Mouse (Mus musculus): ENCODE measurements around the gene Cenpu. TPM values are rescaled to one million over a fixed set of nuclear protein-coding genes. Genes with fewer than 3 reads are reported as not detected.
A peak's percentile ranks its signal among the peaks of the same experiment; 100 is the strongest.

Cenpu gene
- 12.3 and 14.1 TPM in 2 replicates for polyA plus RNA-seq (2015; fragmentation: Nextera tagmentation; extraction: Ambion mirVana)

GRCm38 (mm10) chr8:46551615-46552440, at the start of gene Cenpu:
Cenpu (plus strand) TSS chr8:46552028.
- Histone ChIP-seq H3K9me3 (replicated peaks; ENCODE audit: control insufficient read depth, low read length) (no peaks in the 10 kb centered on the region), H3K4me3 (ENCODE audit: low read depth, low read length) (peak within 1 kb of the TSS; percentile 89), H3K36me3 (ENCODE audit: control insufficient read depth, insufficient read depth) (peaks cover 5% of the 10 kb centered on the region), H3K9ac (ENCODE audit: low read depth, low read length) (peak within 1 kb of the TSS; percentile 75), H3K4me1 (ENCODE audit: control insufficient read depth, low read depth, low read length) (peaks cover 32% of the 10 kb centered on the region), H3K27me3 (ENCODE audit: control insufficient read depth, insufficient read depth, low read depth, low read length) (no peaks in the 10 kb centered on the region), H3K4me2 (ENCODE audit: low read depth, low read length) (peak within 1 kb of the TSS; percentile 86), H3K27ac (ENCODE audit: low read length) (peak within 1 kb of the TSS; percentile 98)
- peak; percentile 90 for ATAC-seq (ENCODE audit: low read depth)
- WGBS (ENCODE audit: insufficient replicate concordance), result under 1% methylated on average over 50 of the region's 50 CpGs

- Histone ChIP-seq H3K4me3 (ENCODE audit: low read depth, low read length) (no peak overlapping the region), H3K4me1 (ENCODE audit: control insufficient read depth, low read depth, low read length) (peaks cover 36% of the 10 kb centered on the region), H3K36me3 (ENCODE audit: control insufficient read depth, insufficient read depth) (peaks cover 18% of the 10 kb centered on the region), H3K4me2 (ENCODE audit: low read depth, low read length) (no peak overlapping the region; the same call in 1 of the 2 replicates), H3K9me3 (replicated peaks; ENCODE audit: control insufficient read depth, low read length) (no peaks in the 10 kb centered on the region), H3K27ac (ENCODE audit: low read length) (peak overlapping the region; percentile 15; the same call in 1 of the 2 replicates), H3K9ac (ENCODE audit: low read depth, low read length) (no peak overlapping the region), H3K27me3 (ENCODE audit: control insufficient read depth, insufficient read depth, low read depth, low read length) (no peaks in the 10 kb centered on the region)
- ATAC-seq (ENCODE audit: low read depth), result no peak
- 58% methylated on average over 19 of the region's 19 CpGs for WGBS (ENCODE audit: insufficient replicate concordance)
These were observed 49.3 kb upstream of the Cenpu start for GRCm38 (mm10) chr8:46502333-46503071.

- WGBS (ENCODE audit: insufficient replicate concordance), result 83% methylated on average over 11 of the region's 12 CpGs
- Histone ChIP-seq H3K4me1 (ENCODE audit: control insufficient read depth, low read depth, low read length) (peaks cover 29% of the 10 kb centered on the region), H3K27ac (ENCODE audit: low read length) (peak overlapping the region; percentile 11; the same call in 1 of the 2 replicates), H3K9ac (ENCODE audit: low read depth, low read length) (no peak overlapping the region), H3K4me3 (ENCODE audit: low read depth, low read length) (no peak overlapping the region), H3K27me3 (ENCODE audit: control insufficient read depth, insufficient read depth, low read depth, low read length) (no peaks in the 10 kb centered on the region), H3K4me2 (ENCODE audit: low read depth, low read length) (no peak overlapping the region), H3K9me3 (replicated peaks; ENCODE audit: control insufficient read depth, low read length) (no peaks in the 10 kb centered on the region), H3K36me3 (ENCODE audit: control insufficient read depth, insufficient read depth) (peaks cover 21% of the 10 kb centered on the region)
- no peak for ATAC-seq (ENCODE audit: low read depth)
These were observed 48.6 kb upstream of the Cenpu start for GRCm38 (mm10) chr8:46503072-46503695.

GRCm38 (mm10) chr8:46504196-46504595, 47.6 kb upstream of the Cenpu start:
- ATAC-seq (ENCODE audit: low read depth), result no peak

GRCm38 (mm10) chr8:46508488-46509395, 43.1 kb upstream of the Cenpu start:
- ATAC-seq (ENCODE audit: low read depth), result no peak
- Histone ChIP-seq H3K36me3 (ENCODE audit: control insufficient read depth, insufficient read depth) (peaks cover 43% of the 10 kb centered on the region), H3K4me1 (ENCODE audit: control insufficient read depth, low read depth, low read length) (peaks cover 13% of the 10 kb centered on the region), H3K9ac (ENCODE audit: low read depth, low read length) (no peak overlapping the region), H3K27me3 (ENCODE audit: control insufficient read depth, insufficient read depth, low read depth, low read length) (no peaks in the 10 kb centered on the region), H3K4me2 (ENCODE audit: low read depth, low read length) (no peak overlapping the region), H3K9me3 (replicated peaks; ENCODE audit: control insufficient read depth, low read length) (no peaks in the 10 kb centered on the region), H3K4me3 (ENCODE audit: low read depth, low read length) (no peak overlapping the region), H3K27ac (ENCODE audit: low read length) (peak overlapping the region; percentile 8; the same call in 1 of the 2 replicates)
- WGBS (ENCODE audit: insufficient replicate concordance), result 68% methylated on average over 14 of the region's 14 CpGs

More at GRCm38 (mm10) chr8:46504196-46504595, 47.6 kb upstream of the Cenpu start:
- Histone ChIP-seq H3K9ac (ENCODE audit: low read depth, low read length) (no peak overlapping the region), H3K36me3 (ENCODE audit: control insufficient read depth, insufficient read depth) (peaks cover 25% of the 10 kb centered on the region), H3K27me3 (ENCODE audit: control insufficient read depth, insufficient read depth, low read depth, low read length) (no peaks in the 10 kb centered on the region), H3K4me1 (ENCODE audit: control insufficient read depth, low read depth, low read length) (peaks cover 26% of the 10 kb centered on the region), H3K27ac (ENCODE audit: low read length) (peak overlapping the region; percentile 60), H3K4me3 (ENCODE audit: low read depth, low read length) (no peak overlapping the region), H3K9me3 (replicated peaks; ENCODE audit: control insufficient read depth, low read length) (no peaks in the 10 kb centered on the region), H3K4me2 (ENCODE audit: low read depth, low read length) (no peak overlapping the region)
- 53% methylated on average over 3 of the region's 3 CpGs for WGBS (ENCODE audit: insufficient replicate concordance)

GRCm38 (mm10) chr8:46509474-46509873, 42.4 kb upstream of the Cenpu start:
- Histone ChIP-seq H3K27me3 (ENCODE audit: control insufficient read depth, insufficient read depth, low read depth, low read length) (no peaks in the 10 kb centered on the region), H3K4me1 (ENCODE audit: control insufficient read depth, low read depth, low read length) (peaks cover 8% of the 10 kb centered on the region), H3K4me3 (ENCODE audit: low read depth, low read length) (no peak overlapping the region), H3K9me3 (replicated peaks; ENCODE audit: control insufficient read depth, low read length) (no peaks in the 10 kb centered on the region), H3K9ac (ENCODE audit: low read depth, low read length) (no peak overlapping the region), H3K27ac (ENCODE audit: low read length) (no peak overlapping the region), H3K36me3 (ENCODE audit: control insufficient read depth, insufficient read depth) (peaks cover 45% of the 10 kb centered on the region), H3K4me2 (ENCODE audit: low read depth, low read length) (no peak overlapping the region)
- whole genome bisulfite sequencing (ENCODE audit: insufficient replicate concordance), result 76% methylated on average over 3 of the region's 3 CpGs
- ATAC-seq (ENCODE audit: low read depth), result no peak

GRCm38 (mm10) chr8:46511336-46511735, 40.5 kb upstream of the Cenpu start:
- no peak for ATAC-seq (ENCODE audit: low read depth)
- no peak overlapping the region for H3K9ac ChIP-seq (ENCODE audit: low read depth, low read length)
- no peaks in the 10 kb centered on the region for H3K27me3 ChIP-seq (ENCODE audit: control insufficient read depth, insufficient read depth, low read depth, low read length)
- H3K4me3 ChIP-seq (ENCODE audit: low read depth, low read length), result no peak overlapping the region
- 80% methylated on average over 9 of the region's 9 CpGs for WGBS (ENCODE audit: insufficient replicate concordance)
- peaks cover 35% of the 10 kb centered on the region for H3K36me3 ChIP-seq (ENCODE audit: control insufficient read depth, insufficient read depth)
- H3K4me1 ChIP-seq (ENCODE audit: control insufficient read depth, low read depth, low read length), result peaks cover 7% of the 10 kb centered on the region
- no peak overlapping the region for H3K27ac ChIP-seq (ENCODE audit: low read length)
- no peak overlapping the region for H3K4me2 ChIP-seq (ENCODE audit: low read depth, low read length)
- H3K9me3 ChIP-seq (replicated peaks; ENCODE audit: control insufficient read depth, low read length), result no peaks in the 10 kb centered on the region

GRCm38 (mm10) chr8:46512538-46512937, 39.3 kb upstream of the Cenpu start:
- Histone ChIP-seq H3K4me2 (ENCODE audit: low read depth, low read length) (no peak overlapping the region), H3K27me3 (ENCODE audit: control insufficient read depth, insufficient read depth, low read depth, low read length) (no peaks in the 10 kb centered on the region), H3K27ac (ENCODE audit: low read length) (peak overlapping the region; percentile 48; the same call in 1 of the 2 replicates), H3K4me3 (ENCODE audit: low read depth, low read length) (no peak overlapping the region), H3K9ac (ENCODE audit: low read depth, low read length) (no peak overlapping the region; the same call in 1 of the 2 replicates), H3K9me3 (replicated peaks; ENCODE audit: control insufficient read depth, low read length) (no peaks in the 10 kb centered on the region), H3K4me1 (ENCODE audit: control insufficient read depth, low read depth, low read length) (peaks cover 7% of the 10 kb centered on the region), H3K36me3 (ENCODE audit: control insufficient read depth, insufficient read depth) (peaks cover 29% of the 10 kb centered on the region)
- peak; percentile 42 for ATAC-seq (ENCODE audit: low read depth)
- WGBS (ENCODE audit: insufficient replicate concordance), result 41% methylated on average over 8 of the region's 8 CpGs

Measured in liver, embryonic 16.5 days (tissue).